Mouse (Mus musculus): ENCODE measurements around the gene Sp7.

Gene Sp7

DNA sequence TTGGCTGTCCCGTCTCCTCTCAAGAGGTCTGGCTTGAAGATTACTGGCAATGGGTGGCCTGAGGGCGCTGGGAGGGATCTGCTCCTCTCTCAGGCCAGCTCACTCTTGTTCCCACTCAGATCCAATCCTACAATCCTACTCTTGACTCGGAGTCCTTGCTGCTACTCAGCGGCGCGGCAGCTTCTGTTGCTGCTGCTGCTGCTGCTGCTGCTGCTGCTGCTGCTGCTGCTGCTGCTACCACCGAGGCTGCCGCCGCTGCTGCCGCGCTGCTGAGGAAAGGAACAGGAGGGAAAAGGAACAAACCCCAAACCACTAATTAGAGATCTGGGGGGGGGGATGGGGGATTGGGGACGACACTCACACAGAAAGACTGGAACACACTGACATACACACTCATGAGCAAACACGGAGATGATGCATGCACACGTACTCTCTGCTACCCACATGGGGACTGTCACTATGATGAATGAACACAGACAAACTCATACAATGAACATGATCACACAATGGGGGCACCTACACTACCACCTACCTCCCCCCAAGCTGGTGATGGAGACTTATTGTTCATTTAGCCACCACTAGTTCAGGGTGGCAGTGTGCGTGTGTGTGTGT is at the start of gene Sp7:
Sp7 (minus strand) TSS at position 450 of the 612 bp plus-strand sequence.
- DNase-seq = no peak

- DNase-seq = no peak
Observed at GRCm38 (mm10) chr15:102413687-102414086, 46.7 kb upstream of the Sp7 start.

DNA sequence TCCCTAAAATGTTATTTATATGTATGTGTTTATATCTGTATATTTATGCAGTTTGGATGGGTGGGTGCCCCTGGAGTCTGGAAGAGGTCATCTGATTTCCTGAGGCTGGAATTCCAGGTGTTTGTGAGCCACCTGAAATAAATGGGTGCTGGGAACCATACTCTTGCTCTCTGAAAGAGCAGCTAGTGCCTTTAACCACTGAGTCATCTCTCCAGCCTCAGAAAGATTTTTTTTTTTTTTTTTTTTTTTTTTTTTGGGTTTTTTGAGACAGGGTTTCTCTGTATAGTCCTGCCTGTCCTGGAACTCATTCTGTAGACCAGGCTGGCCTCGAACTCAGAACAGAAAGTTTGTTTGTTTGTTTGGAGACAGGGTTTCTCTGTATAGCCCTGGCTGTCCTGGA is 44.1 kb upstream of the Sp7 start:
- DNase-seq = no peak

DNA sequence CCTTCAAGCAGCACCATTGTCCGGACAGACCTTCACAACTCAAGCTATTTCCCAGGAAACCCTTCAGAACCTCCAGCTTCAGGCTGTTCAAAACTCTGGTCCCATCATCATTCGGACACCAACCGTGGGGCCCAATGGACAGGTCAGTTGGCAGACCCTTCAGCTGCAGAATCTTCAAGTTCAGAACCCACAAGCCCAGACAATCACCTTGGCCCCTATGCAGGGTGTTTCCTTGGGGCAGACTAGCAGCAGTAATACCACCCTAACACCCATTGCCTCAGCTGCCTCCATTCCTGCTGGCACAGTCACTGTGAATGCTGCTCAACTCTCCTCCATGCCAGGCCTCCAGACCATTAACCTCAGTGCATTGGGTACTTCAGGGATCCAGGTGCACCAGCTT is 42.3 kb upstream of the Sp7 start:
- DNase-seq = no peak

- no peak for DNase-seq
Observed at GRCm38 (mm10) chr15:102408558-102409130, 41.7 kb upstream of the Sp7 start.

GRCm38 (mm10) chr15:102407681-102408557 is 40.9 kb upstream of the Sp7 start:
- DNase-seq = no peak

- no peak for DNase-seq
Observed at GRCm38 (mm10) chr15:102406912-102407580, 40.1 kb upstream of the Sp7 start.

GRCm38 (mm10) chr15:102406196-102406911 is 39.4 kb upstream of the Sp7 start:
- DNase-seq = peak; percentile 88

GRCm38 (mm10) chr15:102405489-102406195 is 38.7 kb upstream of the Sp7 start, which contains the start of gene Sp1:
Sp1 (plus strand) TSS chr15:102406143.
- peak; percentile 100 for DNase-seq

DNA sequence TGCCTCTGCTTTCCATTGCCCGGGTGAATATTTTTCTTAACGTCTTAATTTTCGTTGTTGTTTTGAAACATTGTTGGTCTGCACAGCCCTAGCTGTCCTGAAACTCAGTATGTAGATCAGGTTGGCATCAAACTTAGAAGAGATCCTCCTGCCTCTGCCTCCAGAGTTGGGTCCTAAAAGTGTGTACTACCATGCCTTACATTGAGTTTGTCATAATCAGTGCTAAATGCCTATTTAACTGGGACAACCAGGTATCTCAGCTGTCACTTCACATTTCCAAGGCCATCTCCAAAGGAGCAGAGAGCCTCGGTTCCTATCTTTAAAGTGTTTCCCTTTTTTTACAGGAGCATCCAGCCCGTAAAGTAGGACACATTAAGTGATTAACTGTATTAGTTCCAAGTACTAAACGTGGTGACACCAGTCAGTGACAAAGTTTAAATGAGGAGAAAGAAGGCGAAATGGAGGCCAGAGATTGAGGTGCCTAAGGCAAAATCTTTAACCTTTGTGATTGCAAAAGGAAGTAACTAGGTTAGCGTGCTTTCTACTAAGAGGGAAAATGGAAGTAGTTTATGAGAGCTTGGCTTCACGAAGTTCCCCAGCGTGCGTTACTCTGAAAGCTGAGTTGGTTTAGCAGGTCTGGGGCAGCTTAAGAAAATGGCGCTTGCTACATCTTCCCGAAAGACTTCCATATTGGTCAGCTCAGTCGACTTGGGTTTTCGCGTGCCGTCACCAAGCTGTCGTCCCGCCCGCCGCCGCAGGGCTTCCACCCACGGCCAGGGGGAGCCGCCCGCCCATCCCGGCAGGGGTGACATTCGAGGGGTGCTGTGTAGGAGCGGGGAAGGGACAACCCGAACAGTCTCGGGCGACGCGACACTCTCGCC is 37.9 kb upstream of the Sp7 start:
- no peak for DNase-seq

DNA sequence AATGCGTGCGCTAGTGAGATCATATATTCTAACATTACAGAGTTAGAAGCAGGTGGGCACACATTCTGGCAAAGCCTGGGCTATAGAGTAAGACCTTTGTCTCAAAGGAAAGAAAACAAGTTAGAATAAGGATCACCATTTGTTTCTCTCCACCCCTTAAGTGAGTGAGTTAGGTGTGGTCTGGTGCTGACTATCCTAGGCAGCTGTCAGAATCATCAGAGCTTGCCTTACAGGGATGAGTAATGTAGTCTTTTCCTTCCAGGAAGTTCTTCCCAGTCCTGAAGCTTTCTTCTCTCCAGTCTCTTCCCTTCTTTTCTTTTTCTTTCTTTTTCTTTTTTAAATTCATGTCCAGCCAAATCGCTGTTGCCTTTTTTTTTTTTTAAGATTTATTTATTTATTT is 35.2 kb upstream of the Sp7 start:
- no peak for DNase-seq

DNA sequence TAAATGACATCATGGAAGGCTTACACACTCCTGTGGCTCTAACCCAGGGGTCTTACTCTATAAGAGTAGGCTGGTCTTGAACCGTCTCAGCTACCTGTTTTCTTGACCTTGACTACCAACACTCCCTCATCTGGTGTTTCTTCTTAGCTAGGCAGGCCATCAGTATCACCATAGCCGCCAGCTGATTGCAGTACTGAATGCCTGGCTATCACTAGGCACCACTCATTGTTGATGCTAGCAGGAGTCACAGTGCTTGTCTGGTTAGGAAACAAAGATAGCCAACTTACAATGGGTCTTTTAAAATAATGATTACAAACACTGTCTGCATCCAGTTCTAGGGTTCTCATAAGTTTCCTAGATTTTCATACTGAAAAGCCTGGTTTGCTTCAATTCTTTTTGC is 34.3 kb upstream of the Sp7 start:
- DNase-seq = no peak

DNA sequence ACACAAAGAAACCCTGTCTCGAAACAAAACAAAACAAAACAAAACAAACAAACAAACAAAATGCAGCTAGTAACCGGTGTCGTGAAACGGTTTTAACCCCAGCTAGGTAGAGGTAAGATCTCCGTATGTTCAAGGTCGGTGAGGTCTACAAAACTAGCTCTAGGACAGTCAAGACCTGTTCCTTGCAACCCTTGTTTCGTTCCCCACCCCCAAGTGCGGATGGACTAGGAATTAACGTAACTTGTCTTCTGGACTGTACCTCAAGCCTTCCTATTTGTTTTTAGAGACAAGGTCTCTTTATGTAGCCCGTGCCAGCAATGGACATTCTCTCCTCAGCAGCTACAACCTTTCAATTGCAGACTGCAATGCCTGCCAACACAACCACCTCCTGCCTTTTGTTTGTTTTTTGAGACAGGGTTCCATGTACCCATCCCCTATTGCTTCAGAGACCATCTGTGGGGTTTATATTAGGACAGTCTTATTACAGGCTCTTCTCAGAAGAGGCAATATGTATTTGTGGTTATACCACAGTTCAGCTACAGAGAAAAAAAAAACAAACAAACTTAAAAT is 33.6 kb upstream of the Sp7 start:
- no peak for DNase-seq

DNA sequence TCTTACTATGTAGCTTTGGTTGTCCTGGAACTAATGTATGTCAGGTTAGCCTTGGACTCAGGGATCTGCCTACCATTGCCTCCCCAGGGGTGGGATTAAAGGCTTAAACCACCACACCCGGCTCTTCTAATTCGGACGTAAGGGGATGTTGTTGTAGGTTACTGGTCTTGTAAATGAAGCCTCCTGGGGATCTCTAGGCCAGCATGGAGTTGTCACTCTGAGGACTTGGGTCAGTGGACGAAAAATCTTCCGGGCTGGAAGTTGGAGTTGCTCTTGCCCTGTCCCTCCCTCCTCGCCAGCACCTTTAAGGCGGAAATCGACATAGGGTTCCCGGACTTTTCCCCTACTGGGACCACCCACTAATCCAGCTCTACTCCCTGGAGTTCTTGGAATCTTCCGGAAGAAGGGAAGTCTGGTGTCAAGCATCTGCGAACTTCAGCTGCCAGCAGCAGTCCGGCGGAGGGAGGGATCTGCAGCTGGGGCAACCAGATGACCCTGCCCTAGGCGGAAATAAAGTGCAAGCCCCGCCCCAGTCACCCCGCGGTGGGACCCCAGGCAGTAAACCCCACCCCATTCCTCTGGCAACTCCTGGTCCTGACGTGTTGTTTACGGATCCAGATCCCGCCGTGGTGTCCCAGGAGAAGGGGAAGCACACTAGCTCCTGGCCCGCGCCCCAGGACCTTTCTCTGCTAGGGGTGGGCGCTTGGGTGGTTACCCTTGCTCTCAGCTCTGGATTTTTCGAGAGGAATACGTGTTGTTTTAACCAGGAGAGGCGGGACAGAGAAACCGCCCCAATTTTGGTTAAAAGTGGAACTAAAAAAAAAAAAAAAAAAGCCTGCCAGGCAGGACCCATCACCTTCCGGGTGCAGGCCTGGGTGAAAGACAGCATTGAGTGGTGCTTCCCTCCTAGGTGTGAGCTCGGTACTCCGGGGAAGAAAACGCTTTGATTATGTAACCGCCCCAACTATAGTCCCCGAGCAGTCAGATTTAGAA is 32.5 kb upstream of the Sp7 start:
- peak; percentile 97 for DNase-seq

- DNase-seq = no peak
Observed at GRCm38 (mm10) chr15:102398629-102399028, 31.6 kb upstream of the Sp7 start.

GRCm38 (mm10) chr15:102395061-102395460 is 28.1 kb upstream of the Sp7 start:
- DNase-seq = peak; percentile 39

GRCm38 (mm10) chr15:102393584-102394014 is 26.6 kb upstream of the Sp7 start:
- DNase-seq = peak; percentile 58

DNA sequence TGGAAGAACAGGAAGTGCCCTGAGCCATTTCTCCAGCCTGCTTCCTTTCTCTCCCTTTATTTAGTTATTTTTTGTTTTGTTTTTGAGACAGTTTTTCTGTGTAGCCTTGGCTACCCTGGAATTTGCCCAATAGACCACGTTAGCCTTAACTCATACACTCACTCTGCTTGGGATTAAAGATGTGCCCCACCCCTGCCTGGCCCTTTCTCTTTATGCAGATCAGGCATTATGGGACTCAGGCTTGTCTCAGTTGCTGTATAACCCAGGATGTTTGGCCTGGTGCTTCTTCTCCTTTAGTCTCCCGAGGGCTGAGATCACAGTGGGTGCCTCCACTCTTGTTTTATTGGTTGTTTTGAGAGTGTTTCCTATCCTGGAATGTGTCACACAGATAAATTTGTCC is 25.5 kb upstream of the Sp7 start:
- no peak for DNase-seq

DNA sequence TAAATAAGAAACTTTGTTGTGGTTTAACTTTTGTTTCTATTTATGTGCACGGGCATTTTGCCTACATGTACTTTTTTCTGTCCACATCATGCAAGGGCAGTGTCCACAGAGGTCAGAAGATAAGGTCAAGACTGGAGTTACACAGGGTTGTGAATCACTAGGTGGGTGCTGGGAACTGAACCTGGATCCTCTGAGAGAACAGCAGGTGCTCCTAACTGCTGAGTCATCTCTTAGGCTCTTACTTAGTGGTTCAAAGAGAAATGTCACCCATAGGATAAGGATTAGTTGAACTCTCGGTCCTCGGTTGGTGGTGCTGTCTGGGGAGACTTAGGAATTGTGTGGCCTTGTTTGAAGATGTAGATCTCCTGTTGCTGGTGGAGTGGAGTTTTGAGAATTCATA is 22.0 kb upstream of the Sp7 start:
- no peak for DNase-seq

All from kidney, adult 9 months (tissue).